Mouse (Mus musculus) thymus, adult 2 months (tissue): ENCODE measurements around the gene Hook2.

ENCODE experiments used
- CTCF ChIP-seq: fragments of 200-500 bp; IDR thresholded peaks from 2 replicates; pipeline ENCODE4 v1.5.1; 2012; ENCODE audit warnings: mild to moderate bottlenecking, control low read depth, low read length, moderate library complexity, borderline replicate concordance; ENCODE audit not compliant: control insufficient read depth, poor library complexity, insufficient read depth; ENCODE audit errors: extremely low read depth
- POLR2A ChIP-seq: fragments of 200-500 bp; IDR thresholded peaks from 2 replicates; pipeline ENCODE4 v1.6.1; 2012; ENCODE audit warnings: mild to moderate bottlenecking, low read length, control low read depth, moderate library complexity; ENCODE audit not compliant: control insufficient read depth, poor library complexity, insufficient read depth; ENCODE audit errors: extremely low read depth

- TF ChIP-seq POLR2A, result no peak
- TF ChIP-seq CTCF, result no peak
Measured at GRCm38 (mm10) chr8:84984294-84985048, 5.9 kb upstream of the Hook2 start.
